Mouse (Mus musculus) stomach, postnatal 0 days (tissue): ENCODE data around the gene Pold3.

Experiments
- CTCF ChIP-seq: IDR thresholded peaks from 2 replicates; pipeline ENCODE4 v1.5.1; 2016; ENCODE audit warnings: antibody characterized with exemption, low read depth, mild to moderate bottlenecking, moderate library complexity
- EP300 ChIP-seq: optimal IDR thresholded peaks from 2 replicates; pipeline ENCODE3; 2016; ENCODE audit warnings: antibody characterized with exemption

GRCm38 (mm10) chr7:100132379-100132778 lies 11.0 kb upstream of the Pold3 start:
- TF ChIP-seq EP300 (no peak), CTCF (no peak)
